Mouse (Mus musculus) liver, postnatal 0 days (tissue): ENCODE results near the gene Kbtbd2.

Experiments used
- CTCF ChIP-seq: sonication (generic); IDR thresholded peaks from 2 replicates; pipeline ENCODE4 v1.5.1; 2016; ENCODE audit warnings: antibody characterized with exemption, low read depth
- EP300 ChIP-seq: IDR thresholded peaks from 2 replicates; pipeline ENCODE4 v1.6.1; 2016; ENCODE audit warnings: antibody characterized with exemption, low read depth, mild to moderate bottlenecking

GRCm38 (mm10) chr6:56779636-56780035 lies 18.0 kb downstream of the Kbtbd2 start:
- TF ChIP-seq CTCF = no peak
- no peak for TF ChIP-seq EP300
